Mouse (Mus musculus) adrenal gland, adult 8-10 months (tissue): ENCODE measurements around the gene Schip1. TPM values are rescaled to one million over a fixed set of nuclear protein-coding genes. Genes with fewer than 3 reads are reported as not detected.
A peak's percentile ranks its signal among the peaks of the same experiment; 100 is the strongest.

Source experiments
- DNase-seq: peaks from one replicate; pipeline ENCODE4 v3.0.0; 2022
- total RNA-seq, 4 experiments: library from RNA; stranded (reverse); gene quantifications; 2 replicates each; pipeline ENCODE4 v1.2.4; 2022

Schip1 gene
- total RNA-seq, 4 experiments from 2014 or later: 7.6 to 8.7 (median 8.6) TPM

GRCm38 (mm10) chr3:68513340-68514119, 448.9 kb downstream of the Schip1 start:
- no peak for DNase-seq

- DNase-seq: no peak
These were observed 449.5 kb downstream of the Schip1 start for GRCm38 (mm10) chr3:68514120-68514497.

GRCm38 (mm10) chr3:68514717-68515116, 450.1 kb downstream of the Schip1 start:
- DNase-seq: no peak

GRCm38 (mm10) chr3:68516393-68517081, 451.9 kb downstream of the Schip1 start:
- no peak for DNase-seq

- DNase-seq: no peak
These were observed 452.6 kb downstream of the Schip1 start for GRCm38 (mm10) chr3:68517236-68517635.

- DNase-seq: no peak
These were observed 453.4 kb downstream of the Schip1 start for GRCm38 (mm10) chr3:68518041-68518440.

GRCm38 (mm10) chr3:68518586-68518985, 454.0 kb downstream of the Schip1 start:
- DNase-seq: no peak

GRCm38 (mm10) chr3:68525361-68525878, 460.8 kb downstream of the Schip1 start:
- DNase-seq: no peak

- no peak for DNase-seq
These were observed 461.8 kb downstream of the Schip1 start for GRCm38 (mm10) chr3:68526416-68526815.

- no peak for DNase-seq
These were observed 462.6 kb downstream of the Schip1 start for GRCm38 (mm10) chr3:68527182-68527581.

GRCm38 (mm10) chr3:68531908-68532307, 467.3 kb downstream of the Schip1 start:
- DNase-seq: no peak

- DNase-seq: no peak
These were observed 470.0 kb downstream of the Schip1 start for GRCm38 (mm10) chr3:68534571-68535051.

GRCm38 (mm10) chr3:68535160-68535728, 470.6 kb downstream of the Schip1 start:
- DNase-seq: no peak

GRCm38 (mm10) chr3:68536071-68536470, 471.5 kb downstream of the Schip1 start:
- no peak for DNase-seq

- no peak for DNase-seq
These were observed 477.1 kb downstream of the Schip1 start for GRCm38 (mm10) chr3:68541688-68542087.

GRCm38 (mm10) chr3:68542944-68543501, 478.4 kb downstream of the Schip1 start:
- DNase-seq: peak; percentile 29

GRCm38 (mm10) chr3:68544811-68545210, 480.2 kb downstream of the Schip1 start:
- DNase-seq: no peak

- DNase-seq: no peak
These were observed 481.3 kb downstream of the Schip1 start for GRCm38 (mm10) chr3:68545898-68546297.

GRCm38 (mm10) chr3:68555087-68555662, 490.6 kb downstream of the Schip1 start:
- no peak for DNase-seq

GRCm38 (mm10) chr3:68556891-68557290, 492.3 kb downstream of the Schip1 start:
- DNase-seq: no peak

GRCm38 (mm10) chr3:68558744-68559143, 494.1 kb downstream of the Schip1 start:
- DNase-seq: no peak

GRCm38 (mm10) chr3:68560057-68560456, 495.5 kb downstream of the Schip1 start:
- no peak for DNase-seq
